Mouse (Mus musculus): Measurements from ENCODE around the gene Aldh5a1.

- TF ChIP-seq CTCF (IDR thresholded peaks at IDR 0.05; ENCODE audit: extremely low read depth, insufficient read depth, insufficient read length, insufficient replicate concordance): no peak
- TF ChIP-seq POLR2A (IDR thresholded peaks at IDR 0.05; ENCODE audit: low read depth, low read length): no peak
Observed at GRCm38 (mm10) chr13:24914915-24915314, 22.5 kb downstream of the Aldh5a1 start.

All from spleen, adult 2 months (tissue).